Mouse (Mus musculus) retina, postnatal 7 days (tissue): Measurements from ENCODE around the gene Bend5.

ENCODE experiments used
- DNase-seq: peaks from one replicate; pipeline ENCODE4 v3.0.0-alpha.2; 2012; ENCODE audit warnings: low read depth, low spot score

Bend5 gene

GRCm38 (mm10) chr4:111485189-111485588 is 70.4 kb downstream of the Bend5 start:
- no peak for DNase-seq

- DNase-seq = no peak
Observed at GRCm38 (mm10) chr4:111486187-111486586, 71.4 kb downstream of the Bend5 start.

- no peak for DNase-seq
Observed at GRCm38 (mm10) chr4:111487233-111487843, 72.5 kb downstream of the Bend5 start.

GRCm38 (mm10) chr4:111493750-111494404 is 79.1 kb downstream of the Bend5 start:
- DNase-seq = no peak

GRCm38 (mm10) chr4:111495949-111496348 is 81.1 kb downstream of the Bend5 start:
- DNase-seq = peak; percentile 19

GRCm38 (mm10) chr4:111498751-111499150 is 83.9 kb downstream of the Bend5 start:
- no peak for DNase-seq

DNA sequence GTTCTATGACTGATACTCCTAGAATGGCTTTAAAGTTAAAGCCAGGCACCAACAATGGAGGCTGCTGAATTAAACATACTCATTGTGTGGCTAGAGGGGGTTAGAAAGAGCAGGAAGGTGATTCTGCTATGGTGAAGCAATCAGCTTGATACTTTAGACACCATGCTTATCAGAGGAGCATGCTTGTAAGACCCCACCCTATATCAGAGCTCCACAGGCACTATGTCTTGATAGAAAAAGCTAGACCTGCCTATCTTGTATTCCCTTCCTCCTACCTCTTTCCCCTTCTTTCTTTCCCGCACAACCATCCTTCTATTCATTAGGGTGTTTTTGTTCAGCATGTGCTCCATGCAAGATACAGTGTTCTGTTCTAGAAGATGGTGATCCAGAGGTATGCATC is 86.6 kb downstream of the Bend5 start:
- DNase-seq = no peak

DNA sequence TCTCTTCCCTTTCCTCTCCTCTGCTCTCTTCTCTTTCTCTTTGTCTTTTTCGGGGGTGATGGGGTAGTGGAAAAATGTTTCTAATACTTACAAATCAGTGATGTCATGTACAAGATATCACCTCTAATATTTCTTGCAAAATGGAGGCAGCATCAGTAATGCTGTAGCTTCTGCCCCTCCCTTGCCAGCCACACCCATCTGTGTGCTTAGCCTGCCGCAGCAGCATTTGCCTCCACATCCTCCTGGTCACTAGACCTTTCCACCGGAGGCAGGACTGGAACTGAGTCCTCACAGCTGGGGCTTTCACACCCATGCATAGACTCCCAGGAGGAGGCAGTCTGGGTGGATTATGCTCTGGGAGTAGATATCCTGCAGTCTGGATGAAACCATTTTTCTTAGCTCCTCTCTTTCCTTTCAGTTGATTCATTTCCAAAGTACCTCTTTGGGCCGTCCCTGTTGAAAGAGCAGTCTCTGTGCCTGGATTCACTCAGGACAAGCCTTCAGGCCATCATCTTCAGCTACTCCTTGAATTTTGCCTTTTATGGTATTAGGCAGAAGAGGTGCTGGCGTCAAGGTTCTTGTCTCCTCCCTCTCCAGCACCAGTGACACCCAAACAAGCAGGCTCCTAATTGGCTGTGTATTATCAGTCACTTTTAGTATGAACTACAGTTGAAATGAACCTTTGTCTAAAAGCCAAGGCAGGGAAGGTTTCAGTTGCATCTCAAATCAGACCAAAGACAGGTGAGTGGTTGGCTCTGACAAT is 88.3 kb downstream of the Bend5 start:
- DNase-seq = no peak

DNA sequence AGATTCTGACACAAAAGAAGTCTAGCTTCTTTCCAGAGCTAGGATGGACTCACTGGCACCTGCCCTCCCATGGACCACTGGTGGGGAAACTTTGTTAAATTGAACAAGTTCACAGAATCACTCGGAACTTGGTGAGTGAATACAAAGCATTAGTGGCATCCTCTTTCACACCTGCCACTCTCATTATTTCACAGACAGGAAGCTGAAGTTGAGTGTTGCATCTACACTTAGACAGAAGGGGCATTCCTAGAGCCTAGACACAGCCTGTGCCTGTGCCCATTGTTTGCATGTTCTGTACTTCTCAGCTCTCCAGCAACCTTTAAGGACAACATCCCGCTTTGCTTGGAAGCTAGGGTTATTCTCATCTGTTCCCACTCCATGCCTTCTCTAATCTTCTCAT is 90.1 kb downstream of the Bend5 start:
- DNase-seq = no peak
